Mouse (Mus musculus) large intestine, adult 2 months (tissue): ENCODE results near the gene Adcy1. TPM values are rescaled to one million over a fixed set of nuclear protein-coding genes. Genes with fewer than 3 reads are reported as not detected.

Source experiments
- DNase-seq: peaks from one replicate; pipeline ENCODE4 v3.0.0-alpha.2; 2012; ENCODE audit warnings: low read depth, low spot score
- WGBS: fragments of 180-500 bp; shearing (Covaris S2); methylation state at CpG from one replicate; pipeline ENCODE4 v1.1.7; 2018; 5-methylcytosine and 5-hydroxymethylcytosine counted together
- polyA plus RNA-seq: library from polyadenylated mRNA; depleted of rRNA; stranded (reverse); fragments of >200 nt; gene quantifications from 2 replicates; pipeline ENCODE4 v1.2.3, GENCODE M21; 2012

Adcy1 gene
- polyA plus RNA-seq, 1 experiment = 0.31 TPM

DNA sequence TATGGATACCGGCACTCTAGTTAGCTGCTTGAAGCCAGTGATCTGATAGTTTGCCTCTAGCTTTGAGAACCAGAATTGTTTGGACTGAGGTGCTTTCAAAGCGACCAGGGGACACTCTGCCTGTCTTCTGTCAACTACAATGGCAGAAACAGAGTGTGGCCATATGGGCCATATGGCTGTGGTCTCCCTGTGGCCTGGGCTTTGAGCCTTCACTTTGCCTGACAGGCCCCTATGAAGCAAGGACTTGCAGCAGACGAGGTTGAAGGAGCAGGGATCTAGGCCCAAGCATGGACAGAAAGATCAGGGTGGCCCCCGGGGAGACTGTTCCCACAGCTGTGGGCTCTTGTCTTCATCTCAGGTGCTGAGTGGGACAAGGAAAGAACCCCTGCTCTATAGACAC lies 4.0 kb downstream of the Adcy1 start:
- 71% methylated on average over 4 of the region's 4 CpGs for WGBS

DNA sequence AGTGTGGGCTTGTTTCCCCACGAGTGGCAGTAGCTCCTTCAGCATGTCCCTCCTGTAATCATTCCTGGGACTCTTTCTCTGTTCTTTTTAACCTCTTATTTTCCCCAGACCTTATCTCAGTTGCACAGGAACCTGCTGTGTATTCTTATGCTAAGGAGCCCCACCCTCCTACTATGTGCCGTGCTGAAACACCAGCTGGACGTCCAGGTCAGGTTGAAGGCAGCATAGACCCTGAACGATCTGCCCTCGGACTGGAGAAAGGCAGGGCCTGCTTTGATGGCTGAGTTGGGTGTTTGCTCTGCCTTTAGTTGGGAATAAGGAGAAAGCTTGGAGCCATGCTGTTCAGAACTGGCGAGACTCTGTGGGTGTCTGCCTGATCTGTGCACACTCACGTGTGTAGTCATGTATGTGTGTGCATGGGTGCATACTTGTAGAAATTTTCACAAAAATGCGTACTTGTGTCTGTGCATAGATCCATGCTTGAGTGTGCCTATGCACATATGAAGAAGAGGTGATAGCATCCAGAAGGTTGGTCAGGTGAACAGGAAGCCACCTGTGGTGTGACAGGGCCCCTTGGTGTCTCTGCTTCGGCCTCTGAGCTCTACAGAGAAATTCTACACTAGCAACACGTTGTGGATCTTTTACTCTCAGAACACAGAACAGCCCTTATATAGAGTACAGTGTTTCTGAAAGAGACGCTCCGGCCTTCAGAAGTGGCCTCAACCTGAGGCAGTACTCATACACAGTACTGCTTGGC lies 5.4 kb downstream of the Adcy1 start:
- DNase-seq = no peak
- WGBS = 72% methylated on average over 12 of the region's 12 CpGs

More for the DNA sequence above, 4.0 kb downstream of the Adcy1 start:
- DNase-seq = no peak

DNA sequence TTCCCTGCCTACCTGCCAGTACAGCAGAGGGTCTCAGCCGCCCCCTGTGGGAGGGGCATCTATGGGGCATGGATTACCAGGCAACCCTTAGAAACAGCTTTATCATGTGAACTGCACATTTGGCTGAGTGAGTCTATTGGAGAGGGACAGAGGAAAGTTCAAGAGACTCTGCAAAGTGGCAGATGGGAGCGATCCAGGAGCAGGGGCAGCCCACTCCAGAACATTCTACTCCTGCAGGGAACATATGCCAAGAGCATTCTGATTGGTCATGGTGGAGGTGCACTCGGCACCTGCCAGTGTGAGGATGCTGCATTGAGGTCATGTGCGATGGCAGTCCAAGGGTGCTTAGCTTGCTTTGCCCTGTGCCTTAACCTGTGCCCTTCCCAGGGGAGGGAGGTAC lies 6.5 kb downstream of the Adcy1 start:
- DNase-seq = no peak
- 89% methylated on average over 4 of the region's 4 CpGs for WGBS

DNA sequence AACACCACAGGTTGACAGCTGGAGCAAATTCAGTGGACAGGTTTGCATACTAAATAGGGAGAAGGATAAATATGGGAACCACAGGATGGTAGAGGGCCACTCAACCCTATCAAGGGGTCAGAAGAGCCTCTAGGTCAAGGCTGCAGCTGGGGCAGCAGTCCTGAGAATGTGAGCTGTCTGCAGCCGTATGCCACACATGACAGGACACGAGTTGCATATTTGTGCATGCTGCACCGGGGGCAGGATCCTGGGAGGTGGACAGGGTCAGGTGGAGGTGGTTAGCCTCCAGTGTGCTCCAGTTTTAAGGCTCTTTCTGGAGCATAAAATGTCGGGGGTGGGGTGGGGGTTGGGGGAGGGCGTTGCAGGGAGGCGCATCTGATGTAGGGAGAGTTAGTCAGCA lies 8.3 kb downstream of the Adcy1 start:
- no peak for DNase-seq
- 63% methylated on average over 6 of the region's 6 CpGs for WGBS

DNA sequence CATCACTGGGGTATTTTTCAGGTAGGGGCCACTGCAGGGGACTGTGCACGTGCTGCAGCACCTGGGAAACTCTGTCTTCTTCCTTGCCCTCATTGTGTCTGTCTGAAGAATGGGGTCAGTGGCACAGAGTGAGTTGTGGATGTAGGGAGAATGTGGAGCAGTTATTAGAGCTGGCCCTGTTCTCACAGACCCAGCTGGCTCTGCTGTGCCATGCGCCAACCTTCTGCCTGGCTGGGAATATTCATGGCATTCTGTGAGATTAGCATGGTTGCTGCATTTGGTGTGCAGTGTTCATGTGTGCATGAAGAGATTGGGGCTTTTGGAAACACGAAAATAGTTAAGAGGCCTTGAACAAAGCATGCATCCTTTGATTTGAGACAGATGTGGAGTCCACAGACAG lies 10.3 kb downstream of the Adcy1 start:
- no peak for DNase-seq
- WGBS = 81% methylated on average over 3 of the region's 3 CpGs

DNA sequence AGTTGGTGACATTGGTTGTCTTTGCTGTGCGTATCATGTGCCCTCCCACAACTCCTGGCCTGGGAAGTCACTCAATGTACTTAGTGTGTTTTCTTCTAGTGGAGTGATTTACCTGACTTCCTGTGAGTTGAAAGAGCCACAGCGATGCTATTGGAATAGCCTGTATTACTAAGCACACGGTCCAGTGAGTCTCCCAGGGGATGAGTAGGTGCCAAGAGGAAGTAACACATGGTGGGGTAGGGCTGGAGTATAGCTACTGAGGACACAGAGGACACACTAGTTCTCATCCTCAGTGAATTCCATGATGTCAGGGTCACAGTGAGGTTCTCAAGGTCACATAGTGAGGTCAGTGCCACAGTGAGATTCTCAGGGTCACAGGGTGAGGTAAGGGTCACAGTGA lies 13.2 kb downstream of the Adcy1 start:
- WGBS = 61% methylated on average over 3 of the region's 3 CpGs
- no peak for DNase-seq

DNA sequence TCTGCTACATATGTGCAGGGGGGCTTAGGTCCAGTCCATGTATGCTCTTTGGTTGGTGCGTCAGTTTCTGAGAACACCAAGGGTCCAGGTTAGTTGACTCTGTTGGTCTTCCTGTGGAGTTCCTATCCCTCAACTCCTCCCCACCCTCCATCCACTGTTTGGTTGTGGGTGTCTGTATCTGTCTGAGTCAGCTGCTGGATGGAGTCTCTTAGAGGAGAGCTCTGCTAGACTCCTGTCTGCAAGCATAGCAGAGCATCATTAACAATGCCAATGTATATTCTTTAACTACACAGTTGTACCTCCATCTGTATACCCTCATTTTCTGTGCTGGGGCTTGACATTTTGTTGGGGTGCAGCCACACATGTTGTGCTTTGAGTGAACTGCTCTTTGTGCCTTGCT lies 18.6 kb downstream of the Adcy1 start:
- 98% methylated on average over 1 of the region's 1 CpGs for whole genome bisulfite sequencing

DNA sequence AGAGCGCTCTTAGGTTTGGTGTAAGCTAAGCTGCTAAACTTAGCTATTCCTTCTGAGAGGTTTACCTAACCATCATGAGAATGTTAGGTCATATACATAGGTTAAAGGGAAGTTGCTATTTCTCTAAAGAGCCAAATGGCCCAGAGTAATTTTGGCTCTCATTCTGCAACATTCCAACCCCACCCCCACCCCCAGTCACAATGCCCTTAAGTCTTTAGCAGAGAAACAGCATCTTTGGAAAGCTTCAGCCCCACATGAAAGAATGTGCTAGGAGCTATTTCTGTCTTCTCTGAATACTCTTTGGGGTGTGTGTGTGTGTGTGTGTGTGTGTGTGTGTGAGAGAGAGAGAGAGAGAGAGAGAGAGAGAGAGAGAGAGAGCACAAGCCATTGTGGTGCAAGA lies 20.6 kb downstream of the Adcy1 start:
- 88% methylated on average over 1 of the region's 1 CpGs for WGBS

More for the DNA sequence above, 18.6 kb downstream of the Adcy1 start:
- no peak for DNase-seq

DNA sequence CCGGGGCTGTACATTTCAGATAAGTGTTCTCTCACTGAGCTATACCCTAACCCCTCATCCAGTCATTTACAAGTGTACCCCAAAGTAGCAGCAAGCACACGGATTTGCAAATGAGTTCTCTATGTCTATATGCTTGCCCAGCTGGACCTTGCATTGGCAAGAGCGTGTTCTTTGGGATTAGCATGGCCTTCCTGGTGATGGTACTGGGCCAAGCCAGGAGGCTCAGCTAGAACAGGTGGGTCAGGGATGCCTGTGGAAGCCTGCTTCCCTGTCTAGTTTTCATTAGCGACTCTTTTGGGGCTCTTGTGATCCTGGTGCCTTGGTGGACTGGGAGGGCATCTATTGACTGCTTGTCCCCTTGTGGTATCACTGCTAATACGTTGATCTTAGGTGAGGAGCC lies 21.9 kb downstream of the Adcy1 start:
- no peak for DNase-seq
- WGBS = 77% methylated on average over 5 of the region's 5 CpGs

More for the DNA sequence above, 20.6 kb downstream of the Adcy1 start:
- no peak for DNase-seq

DNA sequence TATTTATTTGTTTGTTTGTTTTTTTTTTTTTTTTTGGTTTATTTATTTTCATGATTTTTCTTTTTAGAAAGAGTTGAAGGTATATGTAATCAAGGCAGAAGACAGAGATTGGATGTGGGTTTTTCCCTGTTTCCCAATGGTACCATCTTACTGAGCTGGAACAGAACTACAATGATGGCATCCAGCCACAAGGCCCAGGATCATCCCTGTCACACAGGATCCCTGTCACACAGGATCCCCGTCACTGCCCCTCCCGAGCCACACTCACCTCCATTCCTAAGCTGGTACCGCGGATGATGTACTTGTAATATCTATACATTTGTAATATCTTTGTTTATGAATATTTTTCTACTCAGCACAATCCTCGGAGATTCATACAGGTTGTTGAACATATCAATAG lies 27.8 kb downstream of the Adcy1 start:
- DNase-seq = no peak
- 92% methylated on average over 5 of the region's 5 CpGs for WGBS

DNA sequence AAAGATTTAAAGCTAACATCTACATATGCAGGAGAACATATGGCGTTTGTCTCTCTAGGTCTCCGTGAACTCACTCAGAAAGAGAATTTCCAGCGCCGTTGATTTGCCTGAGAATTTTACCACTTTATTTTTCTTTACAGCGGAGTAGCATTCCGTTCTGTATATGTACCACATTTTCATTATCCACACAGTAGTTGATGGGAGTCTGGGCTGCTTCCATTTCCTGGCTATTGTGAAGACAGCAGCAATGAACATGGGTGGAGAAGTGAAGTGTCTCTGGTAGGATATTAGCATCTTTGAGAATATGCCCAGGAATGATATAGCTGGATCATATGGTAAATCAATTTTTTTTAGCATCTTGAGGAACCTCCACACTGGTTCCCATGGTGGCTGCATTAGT lies 31.6 kb downstream of the Adcy1 start:
- DNase-seq = no peak
- 95% methylated on average over 6 of the region's 6 CpGs for WGBS

DNA sequence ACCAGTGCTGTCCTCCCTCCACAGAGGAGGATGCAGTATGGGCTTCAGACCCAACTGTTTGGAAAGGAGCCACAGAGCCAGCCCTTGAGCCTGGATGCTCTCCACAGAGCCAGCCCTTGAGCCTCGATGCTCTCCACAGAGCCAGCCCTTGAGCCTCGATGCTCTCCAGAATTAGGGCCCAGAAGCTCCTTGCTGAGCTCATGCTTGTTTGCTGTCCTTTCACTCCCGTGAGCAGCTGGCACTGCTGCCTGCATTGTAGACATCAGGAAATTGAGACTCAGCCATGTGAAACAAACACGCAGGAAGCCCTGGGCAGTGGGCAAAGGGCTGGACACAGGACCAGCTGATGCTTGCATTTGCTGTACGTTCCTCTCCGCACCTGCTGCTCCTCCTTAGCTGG lies 38.4 kb downstream of the Adcy1 start:
- WGBS = 74% methylated on average over 6 of the region's 6 CpGs
- no peak for DNase-seq

DNA sequence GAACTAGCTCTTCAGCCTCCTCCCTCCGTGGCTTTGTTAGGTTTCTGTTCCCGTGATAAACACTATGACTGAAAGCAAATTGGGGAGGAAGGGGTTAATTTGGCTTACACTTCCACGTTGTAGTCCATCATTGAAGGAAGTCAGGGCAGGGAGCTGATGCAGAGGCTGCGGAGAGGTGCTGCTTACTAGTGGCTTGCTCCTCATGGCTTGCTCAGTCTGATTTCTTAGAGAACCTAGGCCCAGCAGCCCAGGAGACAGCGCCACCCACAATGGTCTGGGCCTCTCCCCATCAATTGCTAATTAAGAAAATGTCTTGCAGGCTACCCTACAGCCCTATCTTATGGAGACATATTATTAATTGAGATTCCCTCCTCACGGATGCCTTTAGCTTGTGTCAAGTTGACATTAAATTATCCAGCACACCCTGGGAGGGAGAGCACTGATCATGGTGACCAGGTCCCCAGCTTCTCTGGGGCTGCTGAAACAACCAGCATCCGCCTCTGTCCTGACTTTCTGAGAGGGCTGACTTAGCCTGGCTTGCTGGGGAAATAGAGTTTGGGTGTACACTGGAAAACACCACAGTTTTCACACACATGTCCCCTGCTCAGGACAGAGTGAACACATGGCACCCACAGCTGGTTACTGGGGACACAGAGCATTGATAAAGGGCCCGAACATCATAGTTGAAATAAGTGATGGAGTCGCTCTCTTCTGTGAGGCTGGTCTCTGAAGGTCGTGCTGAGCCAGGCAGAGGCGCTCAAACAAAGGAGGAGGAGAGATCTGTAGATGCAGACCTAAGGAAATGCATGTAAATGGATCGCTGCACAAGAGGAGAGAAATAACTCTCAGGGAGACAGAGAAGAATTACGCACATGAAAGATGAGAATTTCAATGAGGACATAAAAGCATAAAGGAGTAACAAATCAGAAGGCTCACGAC lies 39.2 kb downstream of the Adcy1 start:
- DNase-seq = no peak
- WGBS = 68% methylated on average over 14 of the region's 14 CpGs

DNA sequence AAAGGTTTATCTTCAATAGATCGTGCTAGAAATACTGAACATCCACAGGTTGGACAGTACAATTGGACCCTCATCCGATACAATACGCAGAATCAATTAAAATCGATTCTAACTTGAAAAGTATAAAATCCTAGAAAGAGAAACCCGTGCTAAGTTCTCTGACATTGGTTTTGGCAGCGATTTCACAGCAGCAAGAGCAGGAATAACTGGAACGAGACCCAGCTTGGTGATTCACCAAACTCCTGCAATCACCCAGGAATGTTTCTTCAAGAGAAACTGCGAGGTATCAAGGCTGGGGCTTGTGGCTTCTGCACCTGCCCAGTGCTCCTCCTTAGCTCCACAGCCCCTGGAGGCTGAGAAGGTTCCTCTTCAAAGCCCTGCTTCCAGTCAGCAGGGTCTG lies 42.0 kb downstream of the Adcy1 start:
- DNase-seq = no peak
- WGBS = 75% methylated on average over 8 of the region's 8 CpGs

DNA sequence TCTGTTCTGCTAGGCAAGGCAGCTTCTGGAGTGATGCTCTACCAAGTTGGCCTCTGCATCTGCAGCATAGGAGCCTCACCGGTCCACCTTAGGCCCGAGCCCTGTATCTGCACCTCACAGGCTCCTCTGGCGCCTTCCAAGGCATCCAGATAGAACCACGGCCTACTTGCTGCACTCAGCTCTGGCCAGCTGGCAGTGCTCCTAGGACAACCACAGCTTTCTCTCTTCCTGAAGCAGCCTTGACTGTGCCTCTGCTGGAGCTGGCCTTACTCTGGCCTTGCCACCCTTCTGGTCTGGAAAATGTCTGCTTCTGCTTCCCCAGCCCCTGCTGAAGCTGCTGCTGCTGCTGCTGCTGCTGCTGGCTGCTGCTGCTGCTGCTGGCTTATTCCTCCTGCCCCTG lies 45.8 kb downstream of the Adcy1 start:
- DNase-seq = no peak
- WGBS = 81% methylated on average over 4 of the region's 4 CpGs

DNA sequence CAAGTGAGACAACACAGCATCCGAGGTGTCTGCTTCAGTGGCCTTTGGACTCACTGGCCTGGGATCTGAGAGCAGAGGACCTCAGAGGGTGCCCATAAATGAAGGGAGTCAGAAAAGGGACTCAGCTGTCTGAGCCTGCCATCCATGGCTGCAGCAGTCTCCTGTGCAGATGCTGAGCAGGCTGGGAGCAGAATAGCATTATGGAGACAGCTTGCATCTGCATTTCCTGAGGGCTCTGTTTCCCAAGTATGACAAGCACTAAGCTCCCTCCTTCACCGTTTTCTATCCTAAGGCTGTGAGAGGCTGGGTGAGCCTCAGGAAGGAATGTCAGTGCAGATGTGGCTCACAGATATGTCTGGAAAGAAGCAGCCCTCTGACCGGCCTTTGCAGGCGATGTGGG lies 49.8 kb downstream of the Adcy1 start:
- 62% methylated on average over 4 of the region's 4 CpGs for WGBS
- no peak for DNase-seq

DNA sequence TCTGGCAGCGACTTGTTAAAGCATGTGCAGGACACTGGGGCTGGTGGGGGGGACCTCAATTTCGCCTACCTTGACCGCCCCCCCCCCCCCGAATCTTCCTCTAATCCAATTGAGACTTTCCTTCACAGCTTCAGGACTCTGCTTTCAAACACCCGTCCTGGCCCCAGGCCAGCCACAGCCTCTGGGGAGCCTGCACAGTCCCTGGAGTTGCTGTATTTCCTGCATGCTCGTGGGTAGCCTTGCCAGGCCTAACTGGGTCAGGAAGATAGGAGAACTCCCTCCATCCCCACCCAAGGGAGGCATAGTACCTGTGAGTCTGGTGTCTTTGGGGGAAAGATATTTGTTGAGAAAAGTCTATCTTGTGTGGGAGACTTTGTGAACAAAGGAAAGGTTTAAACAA lies 50.4 kb downstream of the Adcy1 start:
- 45% methylated on average over 6 of the region's 6 CpGs for WGBS
- no peak for DNase-seq

DNA sequence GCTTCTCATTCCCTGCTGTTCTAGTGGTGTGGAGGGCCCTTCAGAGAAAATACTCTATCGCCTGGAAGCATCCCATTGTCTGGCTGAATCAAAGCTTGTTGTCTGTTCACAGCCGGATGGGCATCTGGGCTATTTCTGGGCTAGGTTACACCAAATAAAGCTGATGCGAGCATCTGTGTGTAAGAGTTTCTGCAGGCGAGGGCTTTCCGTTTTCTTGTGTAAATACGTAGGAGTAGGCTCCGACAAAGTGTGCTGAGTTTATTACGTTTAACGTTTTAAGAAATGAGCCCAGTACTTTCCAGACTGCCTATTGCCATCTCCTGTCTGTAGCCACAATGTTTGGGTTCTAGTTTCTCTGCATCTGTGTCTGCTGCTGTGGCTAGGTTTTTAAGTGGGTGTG lies 51.0 kb downstream of the Adcy1 start:
- no peak for DNase-seq
- WGBS = 24% methylated on average over 9 of the region's 9 CpGs

DNA sequence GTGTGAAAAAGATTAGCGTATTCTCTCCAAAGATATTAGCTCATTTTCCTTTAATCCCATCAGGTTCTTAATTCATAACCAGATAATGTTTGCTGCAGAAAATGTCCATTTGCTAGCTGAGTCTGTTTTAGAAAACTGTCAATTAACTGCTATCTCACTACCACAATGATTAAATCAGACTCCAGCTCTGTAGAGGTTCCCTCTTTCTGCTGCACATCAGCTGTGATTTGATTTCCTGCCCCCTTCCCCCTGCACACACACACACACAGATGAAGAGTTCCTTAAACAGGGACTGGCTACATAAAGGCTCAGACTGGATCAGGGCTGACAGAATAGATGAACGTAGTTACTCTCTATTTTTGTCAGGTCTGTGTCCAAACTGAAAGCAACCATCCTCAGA lies 53.4 kb downstream of the Adcy1 start:
- DNase-seq = no peak
- 74% methylated on average over 2 of the region's 2 CpGs for WGBS

DNA sequence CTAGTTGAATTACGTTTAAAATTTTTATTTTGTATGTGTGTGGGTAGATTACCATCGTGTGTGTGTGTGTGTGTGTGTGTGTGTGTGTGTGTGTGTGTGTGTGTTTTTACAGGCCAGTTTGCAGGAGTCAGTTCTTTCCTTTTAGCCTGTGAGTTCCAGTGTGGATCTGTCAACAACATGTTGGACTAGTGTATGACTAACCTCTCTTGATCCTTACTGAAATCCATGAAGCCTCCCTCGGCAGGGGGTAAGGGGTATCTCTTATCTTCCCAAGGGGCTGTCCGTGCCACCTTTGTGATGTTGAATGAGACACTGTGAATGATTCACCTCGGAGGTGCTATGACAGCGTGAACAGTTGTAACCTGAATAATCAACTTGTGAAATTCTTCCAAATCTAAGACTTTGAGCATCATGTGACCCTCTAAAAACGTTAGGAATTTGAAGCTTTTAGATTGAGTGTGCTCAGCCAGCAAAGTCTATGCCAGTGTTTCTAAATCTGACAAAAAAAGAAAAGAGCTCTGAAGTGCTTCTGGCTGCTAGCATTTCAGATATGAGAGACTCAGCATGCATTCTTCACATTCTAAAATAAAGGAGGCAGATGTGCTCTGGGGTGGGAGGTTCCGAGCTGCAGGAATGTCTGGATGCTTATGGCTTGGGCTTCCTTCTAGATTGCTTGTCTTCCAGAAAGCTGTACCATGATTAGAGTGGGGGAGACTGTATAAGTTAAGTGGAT lies 66.2 kb downstream of the Adcy1 start:
- 47% methylated on average over 8 of the region's 8 CpGs for WGBS

More for the DNA sequence above, 66.2 kb downstream of the Adcy1 start:
- DNase-seq = no peak
